Mouse (Mus musculus): Measurements from ENCODE around the gene Sort1.

Sort1 gene

GRCm38 (mm10) chr3:108383485-108384354 lies 99.8 kb downstream of the Sort1 start, which contains the start of gene Psrc1:
Gene Psrc1, plus strand, starts transcription at chr3:108383839.
- DNase-seq (ENCODE audit: low read depth, low spot score), result peak; percentile 76

- DNase-seq (ENCODE audit: low read depth, low spot score), result no peak
These were observed 100.5 kb downstream of the Sort1 start for GRCm38 (mm10) chr3:108384425-108384824.

- no peak for DNase-seq (ENCODE audit: low read depth, low spot score)
These were observed 102.3 kb downstream of the Sort1 start for GRCm38 (mm10) chr3:108386186-108386585.

- peak; percentile 94 for DNase-seq (ENCODE audit: low read depth, low spot score)
These were observed 105.2 kb downstream of the Sort1 start for GRCm38 (mm10) chr3:108389111-108389545.

- no peak for DNase-seq (ENCODE audit: low read depth, low spot score)
These were observed 108.4 kb downstream of the Sort1 start for GRCm38 (mm10) chr3:108392299-108392698.

GRCm38 (mm10) chr3:108392793-108393192 lies 108.9 kb downstream of the Sort1 start:
- no peak for DNase-seq (ENCODE audit: low read depth, low spot score)

DNA sequence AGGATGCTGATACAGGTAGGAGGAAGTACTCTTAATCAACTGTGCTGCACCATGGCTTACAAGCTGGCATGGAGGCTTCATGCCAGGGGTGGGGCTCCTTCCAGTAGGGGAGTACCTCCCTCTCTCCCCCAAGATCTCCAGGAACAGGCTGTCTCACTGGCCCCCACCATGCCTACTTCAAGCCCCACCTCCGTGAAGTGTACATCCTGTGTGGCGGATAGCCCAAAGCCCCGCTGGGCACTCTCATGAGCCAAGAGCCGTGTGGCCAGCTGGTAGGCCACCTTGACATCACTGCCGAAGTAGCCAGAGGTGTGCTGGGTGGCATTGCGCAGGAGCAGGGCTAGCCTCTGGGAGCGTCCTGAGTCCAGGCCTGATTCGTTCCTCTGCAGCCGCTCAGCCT lies 114.4 kb downstream of the Sort1 start:
- DNase-seq (ENCODE audit: low read depth, low spot score), result no peak

GRCm38 (mm10) chr3:108400442-108400841 lies 116.6 kb downstream of the Sort1 start:
- no peak for DNase-seq (ENCODE audit: low read depth, low spot score)

GRCm38 (mm10) chr3:108401692-108402527 lies 118.0 kb downstream of the Sort1 start:
- peak; percentile 77 for DNase-seq (ENCODE audit: low read depth, low spot score)

DNA sequence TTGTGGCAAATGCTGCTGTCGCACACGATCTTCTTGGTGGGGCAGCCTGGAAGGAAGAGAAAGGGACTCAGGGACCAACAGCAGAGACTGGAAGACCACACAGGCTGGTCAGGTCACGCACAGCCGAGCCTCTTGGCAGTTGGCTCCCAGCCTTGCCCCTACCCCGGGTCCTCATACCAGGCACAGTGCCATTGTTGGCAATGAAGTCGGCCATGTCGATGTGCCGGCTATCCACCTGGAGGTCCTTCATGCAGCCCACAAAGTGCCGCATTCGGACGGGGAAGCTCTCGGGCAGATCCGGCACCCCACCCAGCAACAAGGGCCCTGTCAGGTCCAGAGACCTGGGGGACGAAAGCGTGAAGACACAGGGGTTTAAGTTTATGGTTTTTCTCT lies 118.6 kb downstream of the Sort1 start:
- DNase-seq (ENCODE audit: low read depth, low spot score), result no peak

DNA sequence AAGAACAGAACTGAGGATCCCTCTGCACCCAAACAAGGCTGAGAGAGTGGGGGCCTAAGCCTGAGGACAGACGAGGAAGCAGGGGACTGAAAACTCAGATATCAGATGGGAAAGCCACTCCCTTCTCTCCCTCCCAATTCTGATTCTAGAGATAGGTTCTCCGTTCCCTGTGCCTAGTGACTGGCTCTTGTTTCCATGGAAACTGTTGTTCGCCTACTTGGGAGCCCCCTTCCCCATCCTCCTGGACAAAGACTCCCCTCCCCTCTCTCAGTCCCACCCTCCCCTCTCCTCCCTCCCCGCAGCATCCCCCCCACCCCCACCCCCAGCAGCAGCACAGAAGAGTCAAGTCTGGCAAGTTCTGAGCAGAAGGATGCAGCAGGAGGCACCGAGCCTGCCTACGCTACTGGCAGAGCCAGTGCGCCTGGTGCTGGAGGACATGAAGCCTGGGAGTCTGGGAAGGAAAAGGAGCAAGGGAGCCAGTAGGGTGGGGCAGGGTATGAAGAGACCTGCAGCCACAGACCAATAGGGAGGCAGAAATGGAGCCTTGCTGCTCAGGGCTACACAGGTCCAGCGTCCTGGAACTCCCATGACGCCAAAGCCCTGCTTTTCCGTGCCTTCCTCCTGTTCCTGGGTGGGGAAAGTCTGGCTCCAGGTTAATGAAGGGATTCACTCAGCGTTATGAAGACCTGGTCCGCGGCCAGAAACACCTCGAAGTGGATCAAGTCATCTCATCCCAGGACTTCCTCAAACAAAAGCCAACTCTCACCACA lies 121.8 kb downstream of the Sort1 start:
- DNase-seq (ENCODE audit: low read depth, low spot score), result no peak

DNA sequence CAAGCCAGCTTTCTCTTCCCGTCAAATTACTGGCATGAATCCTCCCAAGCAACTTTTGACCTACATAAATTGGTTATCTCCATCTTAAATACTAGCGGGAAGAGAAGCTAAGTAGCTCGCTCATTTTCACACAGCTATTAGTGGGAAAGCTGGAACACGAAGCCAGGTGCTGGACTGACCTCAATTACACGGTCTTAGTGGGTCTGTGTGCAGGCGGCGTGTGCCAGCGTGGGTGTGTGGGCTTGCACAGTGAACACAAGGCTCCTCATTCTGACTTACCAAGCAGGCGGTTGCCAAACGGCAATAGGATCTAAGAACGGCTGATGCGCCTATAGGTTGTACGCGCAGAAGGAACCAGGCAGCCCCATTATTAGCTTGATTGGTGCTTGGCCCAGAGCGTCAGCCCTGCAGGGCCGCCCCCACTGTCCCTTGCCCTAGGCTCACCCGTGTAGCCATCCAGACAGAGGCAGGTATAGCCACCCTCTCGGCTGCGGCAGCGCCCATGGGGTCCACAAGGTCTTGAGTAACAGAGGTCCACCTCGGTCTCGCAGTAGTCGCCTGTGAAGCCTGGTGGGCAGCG lies 122.5 kb downstream of the Sort1 start:
- no peak for DNase-seq (ENCODE audit: low read depth, low spot score)

GRCm38 (mm10) chr3:108408517-108409008 lies 124.7 kb downstream of the Sort1 start:
- no peak for DNase-seq (ENCODE audit: low read depth, low spot score)

DNA sequence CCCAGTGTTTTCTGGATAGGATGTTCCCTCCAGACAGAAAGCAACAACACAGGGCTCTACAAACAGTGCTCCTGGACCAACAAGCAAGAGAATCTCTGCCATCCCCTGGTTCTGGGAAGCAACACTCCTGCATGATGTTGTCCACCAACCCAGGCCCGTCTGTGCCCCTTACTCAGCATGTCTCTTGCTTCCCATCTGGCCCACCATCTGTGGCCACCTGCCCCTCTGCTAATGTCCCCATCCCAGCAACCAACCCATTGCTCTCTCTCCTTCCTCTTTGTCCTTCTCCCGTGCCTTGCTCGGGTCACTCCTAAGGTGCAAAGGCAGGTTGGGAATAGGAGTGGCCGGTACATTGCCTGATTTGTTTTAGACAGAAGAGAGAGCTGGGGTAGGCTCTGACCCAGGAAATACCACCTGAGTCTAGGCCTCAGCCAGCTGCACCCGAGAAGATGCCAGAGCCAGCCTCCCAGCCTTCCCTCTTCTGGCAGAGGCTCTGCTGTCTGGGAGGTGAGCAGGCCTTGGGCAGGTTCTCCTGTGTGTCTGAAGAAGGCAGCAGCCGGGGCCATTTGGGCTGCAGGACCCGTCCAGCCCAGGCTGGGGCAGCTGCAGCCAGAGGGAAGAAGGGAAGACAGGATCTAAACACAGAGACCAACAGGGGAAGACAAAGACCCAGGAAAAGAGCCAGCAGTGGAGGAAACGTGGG lies 125.9 kb downstream of the Sort1 start:
- no peak for DNase-seq (ENCODE audit: low read depth, low spot score)

DNA sequence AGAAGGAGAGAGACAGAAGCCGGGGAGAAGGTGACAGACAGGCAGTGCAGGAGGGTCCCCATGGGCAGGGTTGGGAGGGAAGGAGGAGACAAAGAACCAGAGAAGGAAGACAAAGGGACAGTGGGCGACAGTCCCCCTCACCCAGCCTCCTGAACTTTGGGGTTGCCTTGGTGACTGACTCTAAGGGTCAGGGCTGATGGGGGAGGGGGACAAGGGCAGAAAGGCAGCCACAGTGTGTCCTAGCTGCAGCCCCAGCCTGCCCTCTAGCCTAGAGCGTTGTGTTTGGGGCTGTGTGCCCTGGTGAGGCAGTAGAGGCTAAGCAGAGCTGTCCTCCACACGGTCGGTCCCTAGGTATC lies 126.5 kb downstream of the Sort1 start:
- DNase-seq (ENCODE audit: low read depth, low spot score), result no peak
